Mouse (Mus musculus) ES-E14 (cell line): ENCODE results near the gene Pard3b.

ENCODE experiments used
- CHD2 ChIP-seq: IDR thresholded peaks from 2 replicates; pipeline ENCODE4 v1.6.1; 2014; ENCODE audit warnings: mild to moderate bottlenecking, low read depth, low read length, inconsistent platforms
- HCFC1 ChIP-seq: IDR thresholded peaks from 2 replicates; pipeline ENCODE4 v1.6.1; 2012; ENCODE audit warnings: low read length, inconsistent platforms, borderline replicate concordance; ENCODE audit not compliant: insufficient read depth
- MAFK ChIP-seq: IDR thresholded peaks from 2 replicates; pipeline ENCODE4 v1.6.1; 2014; ENCODE audit warnings: mild to moderate bottlenecking, low read depth, low read length, inconsistent platforms; ENCODE audit not compliant: insufficient read depth
- ZC3H11A ChIP-seq: IDR thresholded peaks from 2 replicates; pipeline ENCODE4 v1.6.1; 2012; ENCODE audit warnings: low read depth, mild to moderate bottlenecking, inconsistent platforms, low read length, borderline replicate concordance
- ZNF384 ChIP-seq: IDR thresholded peaks from 2 replicates; pipeline ENCODE4 v1.6.1; 2012; ENCODE audit warnings: low read depth, low read length, inconsistent platforms

GRCm38 (mm10) chr1:62344286-62344685 lies 705.7 kb downstream of the Pard3b start:
- TF ChIP-seq ZC3H11A (no peak), HCFC1 (no peak), ZNF384 (no peak), MAFK (no peak), CHD2 (no peak)
